Mouse (Mus musculus): ENCODE data around the gene Uxs1. TPM values are rescaled to one million over a fixed set of nuclear protein-coding genes. Genes with fewer than 3 reads are reported as not detected.

Gene Uxs1
- polyA plus RNA-seq, 2 experiments = 31.6 to 54.3 TPM

DNA sequence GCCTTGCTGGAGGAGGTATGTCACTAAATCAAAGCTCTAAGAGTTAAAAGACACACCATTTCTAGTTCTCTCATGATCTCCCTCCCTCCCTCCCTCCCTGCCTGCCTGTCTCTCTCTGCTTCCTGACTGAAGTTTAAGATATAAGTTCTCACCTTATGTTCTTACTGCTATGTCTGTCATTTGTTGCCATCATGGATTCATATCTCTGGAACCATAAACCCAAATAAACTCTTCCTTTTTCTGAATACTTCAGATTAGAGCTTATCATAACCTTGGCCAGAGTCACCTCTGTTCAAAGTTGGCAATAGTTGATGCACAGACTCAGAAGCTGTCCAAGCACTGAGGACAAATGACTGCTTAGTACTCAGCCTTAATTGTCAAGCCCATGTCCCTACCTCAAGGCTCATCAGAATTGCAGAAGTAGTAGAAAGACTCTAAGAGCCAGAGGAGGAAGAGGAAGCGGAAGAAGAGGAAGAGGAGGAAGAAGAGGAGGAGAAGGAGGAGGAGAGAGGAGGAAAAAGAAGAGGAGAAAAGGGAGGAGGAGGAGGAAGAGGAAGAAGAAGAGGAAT is 23.6 kb downstream of the Uxs1 start:
- no peak for ATAC-seq (ENCODE audit: low FRiP score, low read depth)
- 96% methylated on average over 1 of the region's 1 CpGs for WGBS

DNA sequence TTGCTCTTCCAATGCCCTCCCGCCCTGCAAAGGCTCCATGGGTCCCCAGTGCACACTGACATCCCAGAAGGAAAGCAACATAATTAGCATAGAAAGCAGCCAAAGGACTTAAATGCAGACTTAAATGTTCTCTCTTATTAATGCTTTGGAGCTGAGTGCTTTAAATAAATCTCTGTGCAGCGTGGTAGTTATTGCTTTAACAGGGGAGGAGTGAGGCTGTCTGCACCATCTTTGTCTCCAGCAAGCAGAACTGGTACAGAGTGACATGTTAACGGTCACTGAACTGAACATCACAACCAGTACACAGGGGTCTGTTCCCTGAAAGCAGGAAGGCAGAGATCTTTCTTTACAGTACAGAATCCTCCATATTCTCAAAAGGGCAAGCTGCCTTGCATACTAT is 29.6 kb downstream of the Uxs1 start:
- no peak for ATAC-seq (ENCODE audit: low FRiP score, low read depth)

More for the DNA sequence above, 23.6 kb downstream of the Uxs1 start:
- Histone ChIP-seq H3K36me3 (ENCODE audit: control insufficient read depth, insufficient read depth, low read length) (peaks cover 15% of the 10 kb centered on the region), H3K27ac (replicated peaks; ENCODE audit: low read depth, low read length) (no peak overlapping the region), H3K4me3 (replicated peaks; ENCODE audit: low read length) (no peak overlapping the region), H3K4me1 (ENCODE audit: control insufficient read depth, insufficient read depth, low read length) (no peaks in the 10 kb centered on the region), H3K27me3 (ENCODE audit: control insufficient read depth, insufficient read depth, low read length) (no peaks in the 10 kb centered on the region), H3K9me3 (ENCODE audit: control insufficient read depth, low read length) (no peaks in the 10 kb centered on the region), H3K9ac (ENCODE audit: low read depth, low read length, severe bottlenecking) (no peak overlapping the region), H3K4me2 (replicated peaks; ENCODE audit: low read depth, low read length, severe bottlenecking) (no peak overlapping the region)
- TF ChIP-seq POLR2A (IDR thresholded peaks at IDR 0.05; ENCODE audit: borderline replicate concordance, extremely low read depth, insufficient read depth, insufficient read length) = no peak
- no peak for DNase-seq (ENCODE audit: low spot score)

DNA sequence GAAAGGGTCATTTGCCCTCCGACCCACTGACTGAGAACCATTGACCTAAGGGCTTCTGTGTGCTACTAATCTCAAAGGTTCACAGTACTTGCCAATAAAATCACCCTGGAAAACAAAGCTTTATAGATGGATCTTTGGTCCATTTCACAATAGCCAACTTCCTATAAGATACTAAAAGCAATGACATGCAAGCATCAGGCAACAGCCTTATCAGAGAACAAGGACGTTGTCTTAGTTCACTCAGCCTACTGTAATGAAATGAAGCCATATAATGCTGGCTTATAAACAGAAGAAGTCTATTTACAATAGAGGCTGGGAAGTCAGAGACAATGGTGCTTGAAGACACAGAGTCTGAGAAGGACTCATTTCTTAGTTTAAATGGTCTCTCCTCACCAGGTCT is 37.8 kb downstream of the Uxs1 start:
- Histone ChIP-seq H3K4me3 (replicated peaks; ENCODE audit: low read length) (no peak overlapping the region), H3K9me3 (ENCODE audit: control insufficient read depth, low read length) (no peaks in the 10 kb centered on the region), H3K4me1 (ENCODE audit: control insufficient read depth, insufficient read depth, low read length) (no peaks in the 10 kb centered on the region), H3K27ac (replicated peaks; ENCODE audit: low read depth, low read length) (no peak overlapping the region), H3K36me3 (ENCODE audit: control insufficient read depth, insufficient read depth, low read length) (peaks cover 6% of the 10 kb centered on the region), H3K27me3 (ENCODE audit: control insufficient read depth, insufficient read depth, low read length) (no peaks in the 10 kb centered on the region), H3K4me2 (replicated peaks; ENCODE audit: low read depth, low read length, severe bottlenecking) (no peak overlapping the region), H3K9ac (ENCODE audit: low read depth, low read length, severe bottlenecking) (no peak overlapping the region)
- TF ChIP-seq POLR2A (IDR thresholded peaks at IDR 0.05; ENCODE audit: borderline replicate concordance, extremely low read depth, insufficient read depth, insufficient read length) = no peak
- WGBS = 77% methylated on average over 2 of the region's 2 CpGs
- DNase-seq (ENCODE audit: low spot score) (no peak), ATAC-seq (ENCODE audit: low FRiP score, low read depth) (no peak)

More for the DNA sequence above, 29.6 kb downstream of the Uxs1 start:
- Histone ChIP-seq H3K27ac (replicated peaks; ENCODE audit: low read depth, low read length) (no peak overlapping the region), H3K4me2 (replicated peaks; ENCODE audit: low read depth, low read length, severe bottlenecking) (no peak overlapping the region), H3K4me1 (ENCODE audit: control insufficient read depth, insufficient read depth, low read length) (no peaks in the 10 kb centered on the region), H3K9ac (ENCODE audit: low read depth, low read length, severe bottlenecking) (no peak overlapping the region), H3K9me3 (ENCODE audit: control insufficient read depth, low read length) (no peaks in the 10 kb centered on the region), H3K36me3 (ENCODE audit: control insufficient read depth, insufficient read depth, low read length) (peaks cover 24% of the 10 kb centered on the region), H3K4me3 (replicated peaks; ENCODE audit: low read length) (no peak overlapping the region), H3K27me3 (ENCODE audit: control insufficient read depth, insufficient read depth, low read length) (no peaks in the 10 kb centered on the region)
- DNase-seq (ENCODE audit: low spot score) = no peak
- TF ChIP-seq POLR2A (IDR thresholded peaks at IDR 0.05; ENCODE audit: borderline replicate concordance, extremely low read depth, insufficient read depth, insufficient read length) = no peak
- WGBS = 88% methylated on average over 3 of the region's 3 CpGs

DNA sequence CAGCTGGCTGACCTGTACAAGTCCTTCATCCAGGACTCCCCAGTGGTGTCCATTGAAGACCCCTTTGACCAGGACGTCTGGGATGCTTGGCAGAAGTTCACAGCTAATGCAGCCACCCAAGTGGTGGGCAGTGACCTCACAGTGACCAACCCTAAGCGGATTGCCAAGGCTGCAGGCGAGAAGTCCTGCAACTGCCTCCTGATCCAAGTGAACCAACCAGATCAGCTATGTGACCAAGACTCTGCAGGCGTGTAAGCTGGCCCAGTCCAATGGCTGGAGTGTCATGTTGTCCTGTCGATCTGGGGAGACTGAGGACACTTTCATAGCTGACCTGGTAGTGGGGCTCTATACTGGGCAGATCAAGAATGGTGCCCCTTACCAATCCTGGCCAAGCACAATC is 40.9 kb downstream of the Uxs1 start:
- WGBS = 88% methylated on average over 5 of the region's 5 CpGs
- Histone ChIP-seq H3K4me2 (replicated peaks; ENCODE audit: low read depth, low read length, severe bottlenecking) (no peak overlapping the region), H3K27me3 (ENCODE audit: control insufficient read depth, insufficient read depth, low read length) (no peaks in the 10 kb centered on the region), H3K27ac (replicated peaks; ENCODE audit: low read depth, low read length) (no peak overlapping the region), H3K4me3 (replicated peaks; ENCODE audit: low read length) (no peak overlapping the region), H3K36me3 (ENCODE audit: control insufficient read depth, insufficient read depth, low read length) (peaks cover 6% of the 10 kb centered on the region), H3K9me3 (ENCODE audit: control insufficient read depth, low read length) (no peaks in the 10 kb centered on the region), H3K9ac (ENCODE audit: low read depth, low read length, severe bottlenecking) (no peak overlapping the region), H3K4me1 (ENCODE audit: control insufficient read depth, insufficient read depth, low read length) (no peaks in the 10 kb centered on the region)
- ATAC-seq (ENCODE audit: low FRiP score, low read depth) (no peak), DNase-seq (ENCODE audit: low spot score) (no peak)
- no peak for TF ChIP-seq POLR2A (IDR thresholded peaks at IDR 0.05; ENCODE audit: borderline replicate concordance, extremely low read depth, insufficient read depth, insufficient read length)

DNA sequence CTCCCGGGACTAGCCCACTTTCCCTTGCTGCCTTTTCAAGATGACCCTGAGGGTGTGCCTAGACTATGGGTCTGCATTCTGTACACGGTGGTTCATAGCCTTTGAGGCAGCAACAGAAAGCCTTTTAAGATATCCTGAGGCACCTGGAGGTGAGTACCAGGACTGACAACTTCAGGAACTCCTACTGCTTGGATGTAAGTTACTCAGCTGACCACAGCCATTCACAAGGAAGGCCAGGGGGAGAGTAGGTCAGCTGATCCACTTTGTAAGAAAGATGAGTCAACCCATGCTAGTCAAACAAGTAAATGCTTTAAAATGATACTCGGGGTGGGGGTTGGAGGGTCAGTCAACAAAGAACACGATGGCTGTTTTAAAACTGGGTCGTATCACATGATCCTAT is 42.3 kb downstream of the Uxs1 start:
- ATAC-seq (ENCODE audit: low FRiP score, low read depth) (no peak), DNase-seq (ENCODE audit: low spot score) (no peak)
- Histone ChIP-seq H3K27ac (replicated peaks; ENCODE audit: low read depth, low read length) (no peak overlapping the region), H3K4me3 (replicated peaks; ENCODE audit: low read length) (no peak overlapping the region), H3K27me3 (ENCODE audit: control insufficient read depth, insufficient read depth, low read length) (no peaks in the 10 kb centered on the region), H3K36me3 (ENCODE audit: control insufficient read depth, insufficient read depth, low read length) (peaks cover 6% of the 10 kb centered on the region), H3K4me1 (ENCODE audit: control insufficient read depth, insufficient read depth, low read length) (no peaks in the 10 kb centered on the region), H3K4me2 (replicated peaks; ENCODE audit: low read depth, low read length, severe bottlenecking) (no peak overlapping the region), H3K9me3 (ENCODE audit: control insufficient read depth, low read length) (no peaks in the 10 kb centered on the region), H3K9ac (ENCODE audit: low read depth, low read length, severe bottlenecking) (no peak overlapping the region)
- WGBS = 88% methylated on average over 5 of the region's 5 CpGs
- TF ChIP-seq POLR2A (IDR thresholded peaks at IDR 0.05; ENCODE audit: borderline replicate concordance, extremely low read depth, insufficient read depth, insufficient read length) = no peak

DNA sequence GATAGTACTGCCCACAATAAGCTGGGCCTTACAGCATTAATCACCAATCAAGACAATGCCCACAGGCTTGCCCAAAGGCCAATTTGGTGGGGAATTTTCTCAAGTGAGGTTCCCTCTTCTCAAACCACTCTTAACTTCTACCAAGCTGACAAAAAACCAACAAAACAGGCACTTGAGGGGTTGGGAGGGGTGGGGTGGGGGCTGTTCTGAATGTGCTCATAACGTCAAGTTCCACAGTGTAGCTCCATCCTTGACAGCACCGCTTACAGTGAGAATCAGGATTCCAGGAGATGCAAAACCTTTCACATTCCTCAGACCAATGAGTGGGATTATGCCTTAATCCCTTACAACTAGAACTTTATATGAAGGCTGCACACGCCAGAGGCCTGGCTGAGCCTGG is 44.4 kb downstream of the Uxs1 start:
- Histone ChIP-seq H3K27me3 (ENCODE audit: control insufficient read depth, insufficient read depth, low read length) (no peaks in the 10 kb centered on the region), H3K4me1 (ENCODE audit: control insufficient read depth, insufficient read depth, low read length) (no peaks in the 10 kb centered on the region), H3K4me3 (replicated peaks; ENCODE audit: low read length) (no peak overlapping the region), H3K4me2 (replicated peaks; ENCODE audit: low read depth, low read length, severe bottlenecking) (no peak overlapping the region), H3K36me3 (ENCODE audit: control insufficient read depth, insufficient read depth, low read length) (peaks cover 8% of the 10 kb centered on the region), H3K27ac (replicated peaks; ENCODE audit: low read depth, low read length) (no peak overlapping the region), H3K9ac (ENCODE audit: low read depth, low read length, severe bottlenecking) (no peak overlapping the region), H3K9me3 (ENCODE audit: control insufficient read depth, low read length) (no peaks in the 10 kb centered on the region)
- no peak for TF ChIP-seq POLR2A (IDR thresholded peaks at IDR 0.05; ENCODE audit: borderline replicate concordance, extremely low read depth, insufficient read depth, insufficient read length)
- 61% methylated on average over 3 of the region's 3 CpGs for WGBS
- DNase-seq (ENCODE audit: low spot score) (no peak), ATAC-seq (ENCODE audit: low FRiP score, low read depth) (no peak)
